In genomic region chr6:91286624-91287023, GRCm38 (mm10) we compare ENCODE assay signal across 9 mouse cellular contexts.
DNase-seq lines count a peak whose midpoint lies in the region; ATAC-seq lines count a peak whose summit lies in the region.
"Had no signal": no experiment of that assay in that cellular context is flagged by ENCODE, and none has a peak within 500 bp of the region (broad histone marks: within the 10 kb centered on the region; RNA-seq: fewer than 3 reads in every experiment).

No protein-coding gene starts in this region.

- ATAC-seq in liver, embryonic 11.5 days (replicated peaks; ENCODE audit: low FRiP score) = peak; percentile 28; the same call in 1 of the 2 replicates
- ATAC-seq in neural tube, embryonic 13.5 days (ENCODE audit: low read depth) = 0 out of 2 replicates have a peak, but pooled peaks have one; percentile 20
- ATAC-seq: Patski had no signal

- no peak overlapping the region for H3K4me2 ChIP-seq in liver, embryonic 11.5 days
- no peak overlapping the region for H3K4me2 ChIP-seq in neural tube, embryonic 13.5 days

- intact Hi-C loops in heart, postnatal 25 days (cut with DNase I) = loop anchor here (1.0 to 2.0 kb wide), 2 partner anchors 125 to 228 kb away; partner anchors contain the start of genes Lsm3, Wnt7a and Xpc

- H3K27ac ChIP-seq in liver, embryonic 11.5 days (ENCODE audit: low read depth, low read length) = no peak overlapping the region
- no peak overlapping the region for H3K27ac ChIP-seq in neural tube, embryonic 13.5 days (replicated peaks)

- H3K4me1 ChIP-seq in liver, embryonic 11.5 days (replicated peaks; ENCODE audit: control insufficient read depth, insufficient read depth, low read length) = no peaks in the 10 kb centered on the region
- peaks cover 36% of the 10 kb centered on the region for H3K4me1 ChIP-seq in neural tube, embryonic 13.5 days (replicated peaks)

- DNase-seq in heart, adult 18-20 months = peak; percentile 59 to 87
- no peak for DNase-seq in heart, postnatal 25 days (ENCODE audit: low spot score)
- peak; percentile 87 to 89 for DNase-seq in cerebellum, postnatal 4 days (ENCODE audit: low spot score in 2 of 2)
- peak; percentile 51 for DNase-seq in gastrocnemius, postnatal 25 days
- peak; percentile 87 for DNase-seq in kidney, postnatal 10 days
- DNase-seq in liver, embryonic 11.5 days (ENCODE audit: low spot score) = peak; percentile 72
- peak; percentile 63 for DNase-seq in telencephalon, adult 2 months (ENCODE audit: low read depth, low spot score)

- peaks cover 71% of the 10 kb centered on the region for H3K27me3 ChIP-seq in liver, embryonic 11.5 days (replicated peaks; ENCODE audit: control insufficient read depth, insufficient read depth, low read length)
- H3K27me3 ChIP-seq in neural tube, embryonic 13.5 days = peaks cover 42% of the 10 kb centered on the region

- no peaks in the 10 kb centered on the region for H3K9me3 ChIP-seq in liver, embryonic 11.5 days (ENCODE audit: control insufficient read depth, low read length)
- H3K9me3 ChIP-seq in neural tube, embryonic 13.5 days = no peaks in the 10 kb centered on the region

- WGBS in liver, embryonic 11.5 days = 5% methylated on average over 15 of the region's 15 CpGs
- WGBS in neural tube, embryonic 13.5 days = 4% methylated on average over 15 of the region's 15 CpGs

- no peak overlapping the region for H3K4me3 ChIP-seq in liver, embryonic 11.5 days (ENCODE audit: low read depth, low read length)
- H3K4me3 ChIP-seq in neural tube, embryonic 13.5 days = no peak overlapping the region

- no peaks in the 10 kb centered on the region for H3K36me3 ChIP-seq in liver, embryonic 11.5 days (ENCODE audit: control insufficient read depth, insufficient read depth, low read length)
- H3K36me3 ChIP-seq in neural tube, embryonic 13.5 days = no peaks in the 10 kb centered on the region

- H3K9ac ChIP-seq in liver, embryonic 11.5 days (ENCODE audit: low read depth, low read length) = no peak overlapping the region
- H3K9ac ChIP-seq in neural tube, embryonic 13.5 days = no peak overlapping the region
